Mouse (Mus musculus): ENCODE measurements around the gene Trappc1. TPM values are rescaled to one million over a fixed set of nuclear protein-coding genes. Genes with fewer than 3 reads are reported as not detected.

The Trappc1 gene
- total and polyA plus RNA-seq, 3 experiments = 58.6 to 89.8 TPM; not detected in 1

GRCm38 (mm10) chr11:69331152-69331551 is 7.4 kb downstream of the Trappc1 start:
- no peak for DNase-seq (ENCODE audit: low read depth, low spot score)
- Histone ChIP-seq H3K9me3 (replicated peaks; ENCODE audit: insufficient read depth, low read length) (no peaks in the 10 kb centered on the region), H3K36me3 (ENCODE audit: control insufficient read depth in 1 of 2, insufficient read depth in 2 of 2, low read length in 2 of 2) (peaks cover 0 to 15% of the 10 kb centered on the region in 2 experiments; a peak in 2 of 4 replicates), H3K27ac (ENCODE audit: control insufficient read depth, low read depth, low read length) (no peak overlapping the region), H3K9ac (ENCODE audit: control insufficient read depth, low read depth, low read length, poor library complexity, severe bottlenecking) (no peak overlapping the region), H3K4me1 (ENCODE audit: control insufficient read depth in 1 of 2, insufficient read depth in 2 of 2, low read length in 2 of 2) (peaks cover 3 to 17% of the 10 kb centered on the region in 2 experiments), H3K79me2 (ENCODE audit: control insufficient read depth, insufficient read depth, low read length, poor library complexity) (no peaks in the 10 kb centered on the region; the same call in 1 of the 2 replicates), H3K4me3 (ENCODE audit: control insufficient read depth in 1 of 2, insufficient read depth in 1 of 2, low read depth in 2 of 2, low read length in 2 of 2) (no peak overlapping the region), H3K27me3 (ENCODE audit: control insufficient read depth in 1 of 2, insufficient read depth in 2 of 2, low read length in 2 of 2) (no peaks in the 10 kb centered on the region)
- TF ChIP-seq CHD2 (IDR thresholded peaks at IDR 0.05; ENCODE audit: low read length) = no peak
- no peak for TF ChIP-seq USF2 (IDR thresholded peaks at IDR 0.05; ENCODE audit: borderline replicate concordance in 1 of 2, insufficient read depth in 1 of 2, low read depth in 1 of 2, low read length in 2 of 2)
- TF ChIP-seq RCOR1 (IDR thresholded peaks at IDR 0.05; ENCODE audit: low read depth, low read length) = no peak
- no peak for TF ChIP-seq JUND (IDR thresholded peaks at IDR 0.05; ENCODE audit: low read depth, low read length)
- TF ChIP-seq GABPA (IDR thresholded peaks at IDR 0.05; ENCODE audit: low read depth, low read length) = no peak
- TF ChIP-seq RAD21 (IDR thresholded peaks at IDR 0.05; ENCODE audit: low read depth, low read length) = no peak
- TF ChIP-seq UBTF (IDR thresholded peaks at IDR 0.05; ENCODE audit: borderline replicate concordance, insufficient read depth, low read depth, low read length) = no peak
- no peak for TF ChIP-seq ZC3H11A (IDR thresholded peaks at IDR 0.05; ENCODE audit: low read depth, low read length)
- no peak for TF ChIP-seq EP300 (IDR thresholded peaks at IDR 0.05; ENCODE audit: low read depth in 1 of 2, low read length in 2 of 2)
- TF ChIP-seq BHLHE40 (IDR thresholded peaks at IDR 0.05; ENCODE audit: borderline replicate concordance, low read depth, low read length) = no peak
- TF ChIP-seq TBP (IDR thresholded peaks at IDR 0.05; ENCODE audit: low read depth, low read length) = no peak
- no peak for TF ChIP-seq ZNF384 (IDR thresholded peaks at IDR 0.05; ENCODE audit: low read depth, low read length)
- TF ChIP-seq ZKSCAN1 (IDR thresholded peaks at IDR 0.05; ENCODE audit: low read depth, low read length) = no peak
- no peak for TF ChIP-seq POLR2A (IDR thresholded peaks at IDR 0.05; ENCODE audit: control insufficient read depth in 1 of 2, insufficient read depth in 1 of 2, low read depth in 1 of 2, low read length in 2 of 2, poor library complexity in 1 of 2)
- no peak for TF ChIP-seq E2F4 (IDR thresholded peaks at IDR 0.05; ENCODE audit: borderline replicate concordance, low read depth, low read length)
- no peak for TF ChIP-seq POLR2AphosphoS2 (IDR thresholded peaks at IDR 0.05; ENCODE audit: low read length)
- TF ChIP-seq NRF1 (IDR thresholded peaks at IDR 0.05; ENCODE audit: insufficient read depth, low read depth, low read length, poor library complexity, severe bottlenecking) = no peak
- TF ChIP-seq ZMIZ1 (IDR thresholded peaks at IDR 0.05; ENCODE audit: low read depth, low read length) = no peak
- TF ChIP-seq ETS1 (IDR thresholded peaks at IDR 0.05; ENCODE audit: low read depth, low read length) = no peak
- no peak for TF ChIP-seq KAT2A (conservative IDR thresholded peaks at IDR 0.05; ENCODE audit: low read depth, low read length)

- Histone ChIP-seq H3K9ac (ENCODE audit: control insufficient read depth, low read depth, low read length, poor library complexity, severe bottlenecking) (no peak overlapping the region), H3K79me2 (ENCODE audit: control insufficient read depth, insufficient read depth, low read length, poor library complexity) (no peaks in the 10 kb centered on the region), H3K27ac (ENCODE audit: control insufficient read depth, low read depth, low read length) (no peak overlapping the region), H3K4me3 (ENCODE audit: control insufficient read depth in 1 of 2, insufficient read depth in 1 of 2, low read depth in 2 of 2, low read length in 2 of 2) (no peak overlapping the region), H3K9me3 (replicated peaks; ENCODE audit: insufficient read depth, low read length) (no peaks in the 10 kb centered on the region), H3K27me3 (ENCODE audit: control insufficient read depth in 1 of 2, insufficient read depth in 2 of 2, low read length in 2 of 2) (no peaks in the 10 kb centered on the region), H3K4me1 (ENCODE audit: control insufficient read depth in 1 of 2, insufficient read depth in 2 of 2, low read length in 2 of 2) (peaks cover 3 to 12% of the 10 kb centered on the region in 2 experiments; a peak in 3 of 4 replicates), H3K36me3 (ENCODE audit: control insufficient read depth in 1 of 2, insufficient read depth in 2 of 2, low read length in 2 of 2) (peaks cover 0 to 10% of the 10 kb centered on the region in 2 experiments; a peak in 2 of 4 replicates)
- TF ChIP-seq MAFK (IDR thresholded peaks at IDR 0.05; ENCODE audit: borderline replicate concordance, low read depth, low read length) (no peak), GATA1 (IDR thresholded peaks at IDR 0.05; ENCODE audit: low read depth, low read length) (no peak), NELFE (IDR thresholded peaks at IDR 0.05; ENCODE audit: low read depth, low read length) (no peak), MAX (IDR thresholded peaks at IDR 0.05; ENCODE audit: low read length) (no peak), SMC3 (IDR thresholded peaks at IDR 0.05; ENCODE audit: low read depth, low read length) (no peak)
- no peak for DNase-seq (ENCODE audit: low read depth, low spot score)
Observed at GRCm38 (mm10) chr11:69331929-69332405, 8.2 kb downstream of the Trappc1 start.

All from MEL (cell line).